9 mouse cellular contexts compared by ENCODE assay signal in the genomic region with DNA sequence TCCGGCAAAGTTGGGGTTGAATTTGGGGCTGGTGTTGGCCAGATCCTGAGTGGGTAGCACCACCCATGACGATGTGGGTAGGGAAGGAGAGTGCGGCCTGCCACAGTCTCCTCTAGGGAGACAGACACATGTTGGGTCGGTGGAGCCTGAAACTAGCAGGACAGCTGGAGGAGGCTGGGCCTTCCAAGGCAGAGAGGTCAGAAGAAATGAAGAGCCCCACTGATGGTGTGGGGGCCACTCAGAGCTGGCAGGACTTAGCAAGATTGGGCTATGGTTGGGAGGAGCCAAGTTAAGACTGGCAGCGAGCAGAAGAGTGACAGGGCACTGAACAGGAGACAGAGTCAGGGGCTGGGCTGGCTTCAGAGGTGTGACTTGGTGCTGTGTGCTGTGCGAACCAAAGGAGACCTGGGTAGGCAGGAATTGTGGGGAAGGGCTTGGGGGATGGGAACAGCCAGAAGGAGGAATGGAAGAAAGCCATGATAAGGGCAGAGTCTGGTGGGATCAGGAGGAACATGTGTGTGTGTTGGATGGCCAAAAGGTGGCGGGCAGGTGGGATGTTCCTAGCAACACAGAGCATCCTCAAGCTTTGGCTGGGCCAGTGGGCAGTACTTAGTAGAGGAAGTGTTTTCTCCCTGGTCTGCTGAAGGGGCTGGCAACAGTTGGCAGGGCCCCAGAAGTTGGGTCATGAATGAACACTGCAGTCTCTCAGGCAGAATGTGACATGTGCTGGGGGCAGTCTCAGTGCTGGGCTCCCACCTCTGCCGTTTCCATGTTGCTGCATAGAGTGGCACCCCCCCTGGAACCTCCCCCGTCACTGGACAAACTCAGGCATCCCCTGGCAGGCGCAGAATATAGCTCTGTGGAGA. TPM values are rescaled to one million over a fixed set of nuclear protein-coding genes. Genes with fewer than 3 reads are reported as not detected.
A peak's percentile ranks its signal among the peaks of the same experiment; 100 is the strongest.
DNase-seq lines count a peak whose midpoint lies in the region; ATAC-seq lines count a peak whose summit lies in the region.
"Had no signal": no experiment of that assay in that cellular context is flagged by ENCODE, and none has a peak within 500 bp of the region (broad histone marks: within the 10 kb centered on the region; RNA-seq: fewer than 3 reads in every experiment).

No protein-coding gene starts in this region.

- H3K9me3 ChIP-seq in midbrain, embryonic 16.5 days (replicated peaks; ENCODE audit: control insufficient read depth, low read length, poor library complexity, severe bottlenecking) = no peaks in the 10 kb centered on the region
- H3K9me3 ChIP-seq in midbrain, embryonic 11.5 days (ENCODE audit: control insufficient read depth, low read length) = no peaks in the 10 kb centered on the region
- H3K9me3 ChIP-seq: neural tube, embryonic 12.5 days had no signal

- H3K36me3 ChIP-seq in midbrain, embryonic 16.5 days (ENCODE audit: control insufficient read depth, insufficient read depth, low read length) = no peaks in the 10 kb centered on the region
- H3K36me3 ChIP-seq in midbrain, embryonic 11.5 days (ENCODE audit: control insufficient read depth, insufficient read depth, low read length) = no peaks in the 10 kb centered on the region
- H3K36me3 ChIP-seq in macrophage (ENCODE audit: inconsistent target) = peaks cover 55% of the 10 kb centered on the region; the same call in 1 of the 2 replicates
- H3K36me3 ChIP-seq: neural tube, embryonic 12.5 days had no signal

- H3K4me3 ChIP-seq in midbrain, embryonic 16.5 days (ENCODE audit: low read depth, low read length) = no peak overlapping the region
- no peak overlapping the region for H3K4me3 ChIP-seq in midbrain, embryonic 11.5 days (ENCODE audit: low read depth, low read length)
- H3K4me3 ChIP-seq in macrophage (ENCODE audit: inconsistent target) = no peak overlapping the region
- H3K4me3 ChIP-seq: neural tube, embryonic 12.5 days had no signal

- H3K4me1 ChIP-seq in midbrain, embryonic 16.5 days (ENCODE audit: control insufficient read depth, insufficient read depth, low read length) = peaks cover 4% of the 10 kb centered on the region; the same call in 1 of the 2 replicates
- no peaks in the 10 kb centered on the region for H3K4me1 ChIP-seq in midbrain, embryonic 11.5 days (ENCODE audit: control insufficient read depth, insufficient read depth, low read length)

- H3K27me3 ChIP-seq in midbrain, embryonic 16.5 days (ENCODE audit: control insufficient read depth, insufficient read depth, low read depth, low read length) = no peaks in the 10 kb centered on the region
- H3K27me3 ChIP-seq in midbrain, embryonic 11.5 days (ENCODE audit: control insufficient read depth, insufficient read depth, low read length) = no peaks in the 10 kb centered on the region
- H3K27me3 ChIP-seq: neural tube, embryonic 12.5 days had no signal

- H3K9ac ChIP-seq in midbrain, embryonic 16.5 days (ENCODE audit: low read depth, low read length) = no peak overlapping the region
- H3K9ac ChIP-seq in midbrain, embryonic 11.5 days (ENCODE audit: low read length) = no peak overlapping the region
- H3K9ac ChIP-seq: neural tube, embryonic 12.5 days had no signal

- H3K79me2 ChIP-seq in macrophage (ENCODE audit: inconsistent target) = peaks cover 100% of the 10 kb centered on the region

- ATAC-seq in midbrain, embryonic 16.5 days = 0 out of 2 replicates have a peak, but pooled peaks have one; percentile 19
- no peak for ATAC-seq in midbrain, embryonic 11.5 days (ENCODE audit: low FRiP score)

- WGBS in midbrain, embryonic 16.5 days = 84% methylated on average over 10 of the region's 10 CpGs
- 90% methylated on average over 10 of the region's 10 CpGs for WGBS in midbrain, embryonic 11.5 days
- WGBS in macrophage (ENCODE audit: missing documents) = 63% methylated on average over 7 of the region's 10 CpGs

- H3K27ac ChIP-seq in midbrain, embryonic 16.5 days (ENCODE audit: low read length) = peak overlapping the region; percentile 18; the same call in 1 of the 2 replicates
- no peak overlapping the region for H3K27ac ChIP-seq in midbrain, embryonic 11.5 days (ENCODE audit: low read depth, low read length)
- peak overlapping the region; percentile 35 for H3K27ac ChIP-seq in macrophage
- H3K27ac ChIP-seq: neural tube, embryonic 12.5 days had no signal

- no peak overlapping the region for H3K4me2 ChIP-seq in midbrain, embryonic 16.5 days (ENCODE audit: low read length)
- no peak overlapping the region for H3K4me2 ChIP-seq in midbrain, embryonic 11.5 days

- peak; percentile 64 for DNase-seq in adrenal gland, postnatal 14 days
- DNase-seq in adrenal gland, adult 18-20 months (ENCODE audit: low spot score in 2 of 2) = no peak
- no peak for DNase-seq in midbrain, embryonic 11.5 days (ENCODE audit: low spot score, missing footprints)
- DNase-seq in kidney, postnatal 14 days = peak; percentile 52
- DNase-seq in embryo, embryonic 9.5 days (ENCODE audit: extremely low spot score) = no peak
- DNase-seq in cerebellum, postnatal 36 days = no peak

RNA-seq across cellular contexts. Expression of a gene that starts 10.1 kb away (rescaled TPM):
- total RNA-seq in adrenal gland, postnatal 14 days (2021) = 12.1 and 14.8 TPM in 2 replicates
- total RNA-seq in adrenal gland, adult 18-20 months (2021) = 10 to 100 TPM; 11.0 to 23.9 TPM
- polyA plus RNA-seq in midbrain, embryonic 16.5 days (2015; fragmentation: Nextera tagmentation; extraction: Ambion mirVana) = 2.5 and 2.9 TPM in 2 replicates
- polyA plus RNA-seq in midbrain, embryonic 11.5 days (2014; fragmentation: Nextera tagmentation; extraction: Ambion mirVana) = 1.5 and 2.7 TPM in 2 replicates
- 10 to 100 TPM in 10 of 26 experiments, 1 to 10 TPM in 13, under 1 TPM in 3; 0.91 to 39.6 (median 5.6) TPM for total RNA-seq in macrophage (2018; cell fraction: chromatin; rRNA removed)
- total RNA-seq in macrophage (2018; cell fraction: cytosol; rRNA removed) = 10 to 100 TPM in 20 of 26 experiments, 1 to 10 TPM in 6; 3.7 to 41.6 (median 20.4) TPM
- total RNA-seq in macrophage (2018; cell fraction: nucleus; rRNA removed) = 10 to 100 TPM in 19 of 26 experiments, 1 to 10 TPM in 7; 4.5 to 63.6 (median 13.4) TPM
- polyA plus RNA-seq in macrophage (2018) = 14.0 to 34.3 TPM (median 20.6 TPM) in 3 replicates

RNA-seq across cellular contexts. Expression of a gene that starts 17.5 kb away (rescaled TPM):
- total RNA-seq in adrenal gland, postnatal 14 days (2021) = 0.30 TPM in 2 replicates
- under 1 TPM; 0.53 to 0.93 TPM for total RNA-seq in adrenal gland, adult 18-20 months (2021)
- polyA plus RNA-seq in midbrain, embryonic 16.5 days (2015; fragmentation: Nextera tagmentation; extraction: Ambion mirVana) = 0.14 and 0.39 TPM in 2 replicates
- polyA plus RNA-seq in midbrain, embryonic 11.5 days (2014; fragmentation: Nextera tagmentation; extraction: Ambion mirVana) = 0.12 and 0.29 TPM in 2 replicates
- 10 to 100 TPM in 4 of 26 experiments, 1 to 10 TPM in 16, under 1 TPM in 4, not detected in 2; 0.41 to 20.1 (median 4.7) TPM for total RNA-seq in macrophage (2018; cell fraction: chromatin; rRNA removed)
- total RNA-seq in macrophage (2018; cell fraction: cytosol; rRNA removed) = 10 to 100 TPM in 5 of 26 experiments, 1 to 10 TPM in 21; 1.4 to 11.9 (median 5.5) TPM
- total RNA-seq in macrophage (2018; cell fraction: nucleus; rRNA removed) = 10 to 100 TPM in 6 of 26 experiments, 1 to 10 TPM in 19, not detected in 1; 2.1 to 17.8 (median 7.3) TPM
- polyA plus RNA-seq in macrophage (2018) = 3.5 to 9.1 TPM (median 7.6 TPM) in 3 replicates

RNA-seq across cellular contexts. Expression of a gene that starts 35.1 kb away (rescaled TPM):
- not detected in 2 replicates for total RNA-seq in adrenal gland, postnatal 14 days (2021)
- not detected for total RNA-seq in adrenal gland, adult 18-20 months (2021)
- polyA plus RNA-seq in midbrain, embryonic 16.5 days (2015; fragmentation: Nextera tagmentation; extraction: Ambion mirVana) = not detected in 2 replicates
- not detected in 2 replicates for polyA plus RNA-seq in midbrain, embryonic 11.5 days (2014; fragmentation: Nextera tagmentation; extraction: Ambion mirVana)
- not detected for total RNA-seq in macrophage (2018; cell fraction: chromatin; rRNA removed)
- total RNA-seq in macrophage (2018; cell fraction: cytosol; rRNA removed) = not detected
- total RNA-seq in macrophage (2018; cell fraction: nucleus; rRNA removed) = not detected
- polyA plus RNA-seq in macrophage (2018) = not detected in 3 replicates
- polyA plus RNA-seq: neural tube, embryonic 12.5 days had no signal

RNA-seq across cellular contexts. Expression of a gene that starts 35.4 kb away (rescaled TPM):
- 4.6 and 6.3 TPM in 2 replicates for total RNA-seq in adrenal gland, postnatal 14 days (2021)
- 1 to 10 TPM; 3.3 to 4.9 TPM for total RNA-seq in adrenal gland, adult 18-20 months (2021)
- 9.4 TPM in 2 replicates for polyA plus RNA-seq in midbrain, embryonic 16.5 days (2015; fragmentation: Nextera tagmentation; extraction: Ambion mirVana)
- 1.9 and 2.5 TPM in 2 replicates for polyA plus RNA-seq in midbrain, embryonic 11.5 days (2014; fragmentation: Nextera tagmentation; extraction: Ambion mirVana)
- 1 to 10 TPM in 1 of 26 experiments, under 1 TPM in 1, not detected in 24; 0.33 to 1.3 TPM for total RNA-seq in macrophage (2018; cell fraction: chromatin; rRNA removed)
- total RNA-seq in macrophage (2018; cell fraction: cytosol; rRNA removed) = not detected
- total RNA-seq in macrophage (2018; cell fraction: nucleus; rRNA removed) = not detected
- polyA plus RNA-seq in macrophage (2018) = not detected in 3 replicates

RNA-seq across cellular contexts. Expression of a gene that starts 36.3 kb away (rescaled TPM):
- 68.3 and 74.0 TPM in 2 replicates for total RNA-seq in adrenal gland, postnatal 14 days (2021)
- total RNA-seq in adrenal gland, adult 18-20 months (2021) = 100 to 1,000 TPM in 1 of 2 experiments, 10 to 100 TPM in 1; 75.7 to 130 TPM
- 102 and 105 TPM in 2 replicates for polyA plus RNA-seq in midbrain, embryonic 16.5 days (2015; fragmentation: Nextera tagmentation; extraction: Ambion mirVana)
- polyA plus RNA-seq in midbrain, embryonic 11.5 days (2014; fragmentation: Nextera tagmentation; extraction: Ambion mirVana) = 124 and 133 TPM in 2 replicates
- total RNA-seq in macrophage (2018; cell fraction: chromatin; rRNA removed) = 10 to 100 TPM in 20 of 26 experiments, 1 to 10 TPM in 6; 5.3 to 32.5 (median 15.9) TPM
- 10 to 100 TPM; 11.3 to 25.9 (median 21.4) TPM for total RNA-seq in macrophage (2018; cell fraction: cytosol; rRNA removed)
- 10 to 100 TPM in 16 of 26 experiments, 1 to 10 TPM in 10; 4.4 to 19.3 (median 11.4) TPM for total RNA-seq in macrophage (2018; cell fraction: nucleus; rRNA removed)
- 15.7 to 21.8 TPM (median 18.8 TPM) in 3 replicates for polyA plus RNA-seq in macrophage (2018)

Comparison
In these comparisons a context has a peak if more than half of its experiments do, and no peak if none do; other contexts are left out.
1. DNase-seq: peak in adrenal gland, postnatal 14 days (single experiment) and kidney, postnatal 14 days (single experiment); none in adrenal gland, adult 18-20 months (0 of 2), midbrain, embryonic 11.5 days (single experiment), embryo, embryonic 9.5 days (single experiment) and cerebellum, postnatal 36 days (0 of 2).